Mouse (Mus musculus): ENCODE data around the gene Pald1. TPM values are rescaled to one million over a fixed set of nuclear protein-coding genes. Genes with fewer than 3 reads are reported as not detected.
A peak's percentile ranks its signal among the peaks of the same experiment; 100 is the strongest.

The Pald1 gene
- polyA plus RNA-seq (2015; fragmentation: Nextera tagmentation; extraction: Ambion mirVana), result 24.9 and 27.8 TPM in 2 replicates

DNA sequence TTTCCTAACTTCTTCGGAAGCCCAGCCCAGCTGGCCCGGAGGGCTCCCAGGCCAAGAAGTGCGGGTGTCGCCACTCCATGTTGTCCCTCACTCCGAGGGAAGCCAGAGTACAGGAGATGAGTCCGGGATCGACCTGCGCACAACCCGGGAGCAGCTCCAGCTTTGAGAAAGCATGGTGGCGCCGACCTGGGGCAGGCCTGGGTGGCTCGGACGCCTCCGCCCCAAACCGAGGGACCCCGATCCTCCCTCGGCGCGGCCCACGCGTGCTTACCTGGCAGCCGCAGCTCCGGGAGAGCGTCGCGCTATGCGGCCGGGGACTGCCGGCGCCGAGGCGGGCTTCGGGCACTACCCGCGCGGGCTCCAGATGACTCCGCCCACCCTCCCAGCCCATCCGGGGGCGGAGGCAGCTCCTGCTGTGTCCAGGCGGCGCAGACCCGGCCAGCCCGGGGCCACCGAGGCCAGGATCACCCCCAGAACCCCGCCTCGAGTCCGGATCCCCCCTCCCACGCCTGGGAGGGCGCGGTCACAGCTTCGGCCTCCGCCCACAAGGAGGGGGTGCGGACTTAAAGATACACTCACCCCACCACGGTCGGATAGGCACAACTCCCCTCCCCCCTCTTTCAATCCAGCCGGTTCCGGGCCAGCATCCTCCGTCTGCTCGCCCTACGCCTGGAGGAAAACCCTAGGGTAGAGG, at the start of gene Pald1:
TSS of gene Pald1 (minus strand) at position 510 of the 694 bp plus-strand sequence.
- H3K4me1 ChIP-seq, result peaks cover 55% of the 10 kb centered on the region
- H3K9me3 ChIP-seq (replicated peaks), result no peaks in the 10 kb centered on the region
- H3K36me3 ChIP-seq, result no peaks in the 10 kb centered on the region
- peak within 1 kb of the TSS; percentile 79 for H3K27ac ChIP-seq (replicated peaks)
- under 1% methylated on average over 59 of the region's 60 CpGs for WGBS
- H3K27me3 ChIP-seq (replicated peaks), result no peaks in the 10 kb centered on the region
- peak within 1 kb of the TSS; percentile 74 for H3K9ac ChIP-seq (replicated peaks)
- peak within 1 kb of the TSS; percentile 65 for H3K4me3 ChIP-seq (replicated peaks)
- H3K4me2 ChIP-seq, result peak within 1 kb of the TSS; percentile 81
- peak; percentile 86 for ATAC-seq (ENCODE audit: low FRiP score)

DNA sequence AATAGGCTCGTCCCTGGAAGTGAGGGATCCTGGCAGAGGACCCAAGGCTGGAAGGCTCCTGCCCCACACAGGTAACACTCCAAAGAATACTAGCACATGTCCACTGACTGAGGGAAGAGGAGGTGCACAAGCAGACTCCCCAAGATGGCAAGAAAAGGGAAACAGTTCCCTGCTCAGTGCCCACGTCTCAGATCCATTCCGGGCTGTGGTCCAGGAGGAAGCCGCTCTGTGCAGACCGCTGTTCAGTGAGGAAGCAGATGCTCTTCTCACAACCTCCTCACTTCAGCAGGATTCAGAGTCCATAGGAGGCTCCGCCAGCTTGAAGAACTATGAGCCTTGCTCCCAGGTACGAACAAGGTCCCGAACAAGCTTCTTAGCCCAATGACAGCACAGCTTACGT, 48.0 kb upstream of the Pald1 start:
- Histone ChIP-seq H3K27me3 (replicated peaks) (no peaks in the 10 kb centered on the region), H3K9me3 (replicated peaks) (no peaks in the 10 kb centered on the region), H3K4me3 (replicated peaks) (no peak overlapping the region), H3K36me3 (peaks cover 46% of the 10 kb centered on the region), H3K9ac (replicated peaks) (no peak overlapping the region), H3K4me2 (no peak overlapping the region), H3K4me1 (peaks cover 9% of the 10 kb centered on the region), H3K27ac (replicated peaks) (no peak overlapping the region)
- 90% methylated on average over 9 of the region's 9 CpGs for whole genome bisulfite sequencing
- ATAC-seq (ENCODE audit: low FRiP score), result no peak

DNA sequence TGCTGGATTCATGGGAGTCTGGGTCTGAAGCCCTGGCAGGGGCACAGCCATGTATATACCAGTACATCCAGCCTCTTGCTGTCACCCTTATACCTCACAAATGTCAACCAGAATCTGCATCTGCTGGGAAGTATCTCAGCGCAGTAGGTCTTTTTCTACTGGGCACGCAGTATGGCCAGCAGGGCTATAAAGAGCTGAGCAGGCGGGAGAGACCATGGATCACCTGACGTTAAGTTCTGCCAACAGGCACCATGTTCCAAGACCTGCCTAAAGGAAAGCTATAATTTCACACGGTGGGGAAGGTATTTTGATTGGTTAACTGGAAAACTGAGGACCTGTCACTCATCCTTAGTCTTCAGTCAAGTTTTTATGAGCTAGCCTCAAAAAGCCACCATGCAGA, 45.7 kb upstream of the Pald1 start:
- no peaks in the 10 kb centered on the region for H3K27me3 ChIP-seq (replicated peaks)
- H3K9me3 ChIP-seq (replicated peaks), result no peaks in the 10 kb centered on the region
- 84% methylated on average over 5 of the region's 5 CpGs for WGBS
- no peak overlapping the region for H3K4me2 ChIP-seq
- peaks cover 37% of the 10 kb centered on the region for H3K36me3 ChIP-seq
- no peak overlapping the region for H3K9ac ChIP-seq (replicated peaks)
- H3K4me1 ChIP-seq, result peaks cover 21% of the 10 kb centered on the region
- no peak for ATAC-seq (ENCODE audit: low FRiP score)
- peak overlapping the region; percentile 18; the same call in 1 of the 2 replicates for H3K27ac ChIP-seq (replicated peaks)
- no peak overlapping the region for H3K4me3 ChIP-seq (replicated peaks)

DNA sequence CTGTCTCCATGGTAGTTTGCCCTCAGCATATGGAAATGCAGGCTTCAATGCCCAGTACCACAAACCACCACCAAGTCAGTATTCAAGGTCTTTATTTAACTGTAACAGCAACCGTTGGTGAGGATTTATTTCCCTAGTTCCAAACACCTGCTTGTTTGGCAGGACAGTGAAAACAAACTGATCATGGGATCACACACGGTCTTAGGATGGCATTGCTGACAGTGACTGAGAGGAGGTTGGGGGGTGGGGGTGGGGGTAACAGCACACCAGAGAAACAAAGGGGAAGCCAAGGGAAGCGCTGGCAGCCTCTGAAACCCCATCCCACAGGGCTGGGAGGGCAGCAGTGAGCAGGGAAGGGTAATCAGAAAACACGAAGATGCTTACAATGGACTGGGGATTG, 45.1 kb upstream of the Pald1 start:
- H3K4me3 ChIP-seq (replicated peaks), result no peak overlapping the region
- no peak overlapping the region for H3K9ac ChIP-seq (replicated peaks)
- H3K27ac ChIP-seq (replicated peaks), result 0 out of 2 replicates have a peak overlapping the region, but pooled peaks have one; percentile 18
- 25% methylated on average over 4 of the region's 4 CpGs for WGBS
- H3K4me1 ChIP-seq, result peaks cover 23% of the 10 kb centered on the region
- no peaks in the 10 kb centered on the region for H3K27me3 ChIP-seq (replicated peaks)
- H3K9me3 ChIP-seq (replicated peaks), result no peaks in the 10 kb centered on the region
- no peak for ATAC-seq (ENCODE audit: low FRiP score)
- peaks cover 31% of the 10 kb centered on the region for H3K36me3 ChIP-seq
- no peak overlapping the region for H3K4me2 ChIP-seq

GRCm38 (mm10) chr10:61427951-61428350, 44.6 kb upstream of the Pald1 start:
- WGBS, result 80% methylated on average over 6 of the region's 6 CpGs

GRCm38 (mm10) chr10:61426251-61426757, 43.0 kb upstream of the Pald1 start:
- peaks cover 18% of the 10 kb centered on the region for H3K36me3 ChIP-seq
- H3K4me2 ChIP-seq, result no peak overlapping the region
- H3K9ac ChIP-seq (replicated peaks), result no peak overlapping the region
- no peaks in the 10 kb centered on the region for H3K9me3 ChIP-seq (replicated peaks)
- no peak overlapping the region for H3K4me3 ChIP-seq (replicated peaks)
- H3K27ac ChIP-seq (replicated peaks), result no peak overlapping the region
- H3K27me3 ChIP-seq (replicated peaks), result no peaks in the 10 kb centered on the region; the same call in 1 of the 2 replicates
- 62% methylated on average over 2 of the region's 2 CpGs for WGBS
- peaks cover 23% of the 10 kb centered on the region for H3K4me1 ChIP-seq
- no peak for ATAC-seq (ENCODE audit: low FRiP score)

More at GRCm38 (mm10) chr10:61427951-61428350, 44.6 kb upstream of the Pald1 start:
- no peak overlapping the region for H3K27ac ChIP-seq (replicated peaks)
- no peaks in the 10 kb centered on the region for H3K27me3 ChIP-seq (replicated peaks)
- ATAC-seq (ENCODE audit: low FRiP score), result no peak
- H3K9ac ChIP-seq (replicated peaks), result no peak overlapping the region
- H3K4me3 ChIP-seq (replicated peaks), result no peak overlapping the region
- no peak overlapping the region for H3K4me2 ChIP-seq
- no peaks in the 10 kb centered on the region for H3K9me3 ChIP-seq (replicated peaks)
- peaks cover 23% of the 10 kb centered on the region for H3K4me1 ChIP-seq
- peaks cover 26% of the 10 kb centered on the region for H3K36me3 ChIP-seq

DNA sequence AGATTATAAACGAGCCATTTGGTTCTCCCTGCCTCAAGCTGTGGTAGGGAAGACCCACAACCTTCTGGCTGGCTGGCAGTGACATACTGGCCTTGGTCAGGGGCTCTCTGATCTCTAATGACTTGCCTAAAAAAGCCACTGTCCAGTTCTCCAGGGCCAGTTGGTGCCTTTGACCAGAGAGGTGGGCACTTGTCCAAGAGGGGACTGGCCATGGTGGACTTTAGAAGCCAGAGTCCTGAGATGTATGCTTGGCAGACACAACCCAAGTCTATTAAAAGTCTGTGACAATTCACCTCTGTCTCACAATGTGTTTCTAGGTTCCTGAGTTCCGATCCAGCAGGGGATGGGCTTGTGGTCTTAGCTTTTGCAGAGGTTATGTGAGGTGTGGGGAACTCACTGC, 41.7 kb upstream of the Pald1 start:
- no peak for ATAC-seq (ENCODE audit: low FRiP score)
- Histone ChIP-seq H3K9ac (replicated peaks) (no peak overlapping the region), H3K27ac (replicated peaks) (peak overlapping the region; percentile 28), H3K4me1 (peaks cover 23% of the 10 kb centered on the region), H3K36me3 (peaks cover 5% of the 10 kb centered on the region; the same call in 1 of the 2 replicates), H3K27me3 (replicated peaks) (peaks cover 12% of the 10 kb centered on the region), H3K9me3 (replicated peaks) (no peaks in the 10 kb centered on the region), H3K4me2 (no peak overlapping the region), H3K4me3 (replicated peaks) (no peak overlapping the region)
- WGBS, result 73% methylated on average over 2 of the region's 2 CpGs

- Histone ChIP-seq H3K36me3 (no peaks in the 10 kb centered on the region), H3K4me2 (0 out of 2 replicates have a peak overlapping the region, but pooled peaks have one; percentile 9), H3K4me1 (peaks cover 23% of the 10 kb centered on the region), H3K9ac (replicated peaks) (no peak overlapping the region), H3K4me3 (replicated peaks) (no peak overlapping the region), H3K27ac (replicated peaks) (0 out of 2 replicates have a peak overlapping the region, but pooled peaks have one; percentile 18), H3K27me3 (replicated peaks) (peaks cover 18% of the 10 kb centered on the region), H3K9me3 (replicated peaks) (no peaks in the 10 kb centered on the region)
- ATAC-seq (ENCODE audit: low FRiP score), result peak; percentile 64; the same call in 1 of the 2 replicates
- WGBS, result 24% methylated on average over 7 of the region's 7 CpGs
Observed at GRCm38 (mm10) chr10:61424500-61424899, 41.2 kb upstream of the Pald1 start.

DNA sequence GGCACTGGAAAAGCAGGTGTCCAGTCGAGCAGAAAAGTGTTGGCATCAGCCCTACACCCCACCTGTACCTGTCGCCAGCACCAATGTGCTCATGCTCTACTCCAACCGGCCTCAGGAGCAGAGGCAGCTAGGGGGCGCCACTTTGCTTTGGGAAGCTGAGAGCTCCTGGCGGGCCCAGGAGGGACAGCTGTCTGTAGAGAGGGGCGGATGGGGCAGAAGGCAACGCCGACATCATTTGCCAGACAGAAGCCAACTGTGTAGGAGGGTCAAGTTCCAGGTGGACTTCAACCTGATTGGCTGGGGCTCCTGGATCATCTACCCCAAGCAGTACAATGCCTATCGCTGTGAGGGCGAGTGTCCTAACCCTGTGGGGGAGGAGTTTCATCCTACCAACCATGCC, 40.0 kb upstream of the Pald1 start:
- Histone ChIP-seq H3K27ac (replicated peaks) (no peak overlapping the region), H3K27me3 (replicated peaks) (peaks cover 30% of the 10 kb centered on the region), H3K4me3 (replicated peaks) (no peak overlapping the region), H3K9me3 (replicated peaks) (no peaks in the 10 kb centered on the region), H3K4me1 (peaks cover 25% of the 10 kb centered on the region), H3K9ac (replicated peaks) (no peak overlapping the region), H3K36me3 (no peaks in the 10 kb centered on the region), H3K4me2 (no peak overlapping the region)
- ATAC-seq (ENCODE audit: low FRiP score), result no peak
- WGBS, result 66% methylated on average over 10 of the region's 10 CpGs

- Histone ChIP-seq H3K27me3 (replicated peaks) (peaks cover 34% of the 10 kb centered on the region), H3K4me2 (no peak overlapping the region), H3K36me3 (no peaks in the 10 kb centered on the region), H3K9me3 (replicated peaks) (no peaks in the 10 kb centered on the region), H3K4me1 (peaks cover 28% of the 10 kb centered on the region), H3K27ac (replicated peaks) (no peak overlapping the region), H3K4me3 (replicated peaks) (no peak overlapping the region), H3K9ac (replicated peaks) (no peak overlapping the region)
- ATAC-seq (ENCODE audit: low FRiP score), result no peak
- WGBS, result 89% methylated on average over 12 of the region's 12 CpGs
Observed at GRCm38 (mm10) chr10:61422861-61423260, 39.5 kb upstream of the Pald1 start.

DNA sequence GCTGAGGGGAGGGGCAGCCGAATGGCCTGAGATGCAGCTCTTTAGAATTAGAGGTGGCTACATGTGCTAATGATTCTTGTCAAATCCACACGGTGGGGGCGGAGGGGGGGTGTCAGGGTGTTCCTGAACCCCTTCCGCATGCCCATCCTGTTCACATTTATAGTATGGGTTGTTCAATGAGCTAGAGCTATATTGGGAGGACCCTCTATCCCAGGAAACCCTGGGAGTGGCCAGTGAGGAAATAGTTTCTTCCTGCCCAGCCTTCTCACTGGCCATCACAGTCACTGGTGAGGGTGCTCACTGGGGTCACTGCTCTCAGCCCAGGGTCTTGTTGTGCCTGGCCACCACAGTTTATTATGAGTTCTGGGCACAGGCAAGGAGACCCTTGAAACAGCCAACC, 36.7 kb upstream of the Pald1 start:
- H3K4me1 ChIP-seq, result peaks cover 25% of the 10 kb centered on the region
- H3K9me3 ChIP-seq (replicated peaks), result no peaks in the 10 kb centered on the region
- 85% methylated on average over 4 of the region's 4 CpGs for WGBS
- no peak overlapping the region for H3K4me3 ChIP-seq (replicated peaks)
- no peak overlapping the region for H3K4me2 ChIP-seq
- no peak for ATAC-seq (ENCODE audit: low FRiP score)
- H3K9ac ChIP-seq (replicated peaks), result no peak overlapping the region
- H3K27ac ChIP-seq (replicated peaks), result no peak overlapping the region
- no peaks in the 10 kb centered on the region for H3K36me3 ChIP-seq
- H3K27me3 ChIP-seq (replicated peaks), result peaks cover 59% of the 10 kb centered on the region

DNA sequence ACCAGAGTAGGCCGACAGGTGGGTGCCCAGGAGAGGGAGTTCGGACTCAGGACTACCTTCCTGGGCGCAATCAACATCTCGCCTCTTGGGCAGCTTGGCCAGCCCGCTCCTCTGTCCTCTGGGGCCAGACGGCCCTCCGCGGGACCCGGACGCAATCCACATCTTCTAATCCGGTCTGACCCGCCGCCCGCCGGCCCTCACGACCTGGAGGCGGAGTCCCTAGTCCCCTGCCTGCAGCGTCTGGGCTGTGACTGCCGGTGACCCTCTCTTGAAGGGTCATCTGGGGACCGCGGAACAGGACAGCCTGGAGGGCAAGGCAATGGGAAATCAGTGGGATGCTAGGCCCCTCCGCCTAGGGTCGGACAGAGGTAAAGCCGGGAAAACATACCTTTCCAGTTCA, 35.8 kb upstream of the Pald1 start:
- Histone ChIP-seq H3K27ac (replicated peaks) (no peak overlapping the region), H3K9me3 (replicated peaks) (no peaks in the 10 kb centered on the region), H3K36me3 (no peaks in the 10 kb centered on the region), H3K27me3 (replicated peaks) (peaks cover 59% of the 10 kb centered on the region), H3K9ac (replicated peaks) (no peak overlapping the region), H3K4me1 (peaks cover 16% of the 10 kb centered on the region), H3K4me3 (replicated peaks) (no peak overlapping the region), H3K4me2 (peak overlapping the region; percentile 95; the same call in 1 of the 2 replicates)
- no peak for ATAC-seq (ENCODE audit: low FRiP score)
- 8% methylated on average over 24 of the region's 24 CpGs for WGBS
